Mouse (Mus musculus) forebrain, embryonic 15.5 days (tissue): ENCODE measurements around the gene Cacna2d3. TPM values are rescaled to one million over a fixed set of nuclear protein-coding genes. Genes with fewer than 3 reads are reported as not detected.

Experiments used
- ATAC-seq: fragments of 200-750 bp; cut with Nextera tagmentation; replicated peaks from 2 replicates; pipeline ENCODE4 v1.8.0; 2017; ENCODE audit warnings: mild to moderate bottlenecking, moderate TSS enrichment, moderate library complexity
- H3K27ac ChIP-seq: fragments of 300-500 bp; sonication (generic); replicated peaks from 2 replicates; pipeline ENCODE4 v1.5.1; 2015; ENCODE audit warnings: mild to moderate bottlenecking, inconsistent platforms
- H3K27me3 ChIP-seq: fragments of 300-500 bp; sonication (generic); 2 replicates; pipeline ENCODE4 v1.6.1; 2015; ENCODE audit warnings: inconsistent platforms
- H3K36me3 ChIP-seq: fragments of 300-500 bp; sonication (generic); 2 replicates; pipeline ENCODE4 v1.6.1; 2015; ENCODE audit warnings: mild to moderate bottlenecking, inconsistent platforms
- H3K4me1 ChIP-seq: fragments of 300-500 bp; sonication (generic); 2 replicates; pipeline ENCODE4 v1.6.1; 2015; ENCODE audit warnings: inconsistent platforms
- H3K4me2 ChIP-seq: fragments of 300-500 bp; sonication (generic); replicated peaks from 2 replicates; pipeline ENCODE4 v1.6.1; 2015; ENCODE audit warnings: mild to moderate bottlenecking, inconsistent platforms
- H3K4me3 ChIP-seq: fragments of 300-500 bp; sonication (generic); 2 replicates; pipeline ENCODE4 v1.5.1; 2015; ENCODE audit warnings: mild to moderate bottlenecking, inconsistent platforms
- H3K9ac ChIP-seq: fragments of 300-500 bp; sonication (generic); replicated peaks from 2 replicates; pipeline ENCODE4 v1.6.1; 2015; ENCODE audit warnings: mild to moderate bottlenecking, inconsistent platforms
- H3K9me3 ChIP-seq: fragments of 300-500 bp; sonication (generic); 2 replicates; pipeline ENCODE4 v1.6.1; 2016; ENCODE audit warnings: inconsistent platforms
- WGBS: fragments of 180-500 bp; shearing (Covaris S2); methylation state at CpG from one replicate; pipeline ENCODE4 v1.1.7; 2015; ENCODE audit warnings: mixed read lengths; 5-methylcytosine and 5-hydroxymethylcytosine counted together
- polyA plus RNA-seq: library from polyadenylated mRNA; unstranded; fragments of >200 nt; fragmentation: Nextera tagmentation; extraction: Ambion mirVana; gene quantifications from 2 replicates; pipeline ENCODE4 v1.2.1, GENCODE M21; 2015

Gene Cacna2d3
- polyA plus RNA-seq, 1 experiment from 2014 or later = 28.1 TPM

- no peaks in the 10 kb centered on the region for H3K9me3 ChIP-seq
- H3K9ac ChIP-seq = no peak overlapping the region
- H3K27ac ChIP-seq = no peak overlapping the region
- ATAC-seq = no peak
- no peaks in the 10 kb centered on the region for H3K36me3 ChIP-seq
- H3K4me2 ChIP-seq = no peak overlapping the region
- WGBS = 70% methylated on average over 5 of the region's 5 CpGs
- no peak overlapping the region for H3K4me3 ChIP-seq
- H3K27me3 ChIP-seq = no peaks in the 10 kb centered on the region
- no peaks in the 10 kb centered on the region for H3K4me1 ChIP-seq
These were observed 169.2 kb downstream of the Cacna2d3 start for GRCm38 (mm10) chr14:29552471-29552870.

GRCm38 (mm10) chr14:29548646-29549045 lies 173.0 kb downstream of the Cacna2d3 start:
- Histone ChIP-seq H3K4me1 (no peaks in the 10 kb centered on the region), H3K27ac (no peak overlapping the region), H3K9me3 (no peaks in the 10 kb centered on the region), H3K36me3 (no peaks in the 10 kb centered on the region), H3K4me3 (no peak overlapping the region), H3K4me2 (no peak overlapping the region), H3K27me3 (no peaks in the 10 kb centered on the region), H3K9ac (no peak overlapping the region)
- WGBS = 27% methylated on average over 5 of the region's 5 CpGs
- ATAC-seq = no peak

GRCm38 (mm10) chr14:29530516-29530915 lies 191.1 kb downstream of the Cacna2d3 start:
- H3K4me2 ChIP-seq = no peak overlapping the region
- peaks cover 10% of the 10 kb centered on the region; the same call in 1 of the 2 replicates for H3K4me1 ChIP-seq
- H3K27ac ChIP-seq = no peak overlapping the region
- no peaks in the 10 kb centered on the region for H3K9me3 ChIP-seq
- ATAC-seq = no peak
- H3K9ac ChIP-seq = no peak overlapping the region
- H3K4me3 ChIP-seq = no peak overlapping the region
- no peaks in the 10 kb centered on the region for H3K36me3 ChIP-seq
- H3K27me3 ChIP-seq = no peaks in the 10 kb centered on the region
- WGBS = 68% methylated on average over 3 of the region's 3 CpGs

- Histone ChIP-seq H3K9me3 (no peaks in the 10 kb centered on the region), H3K27ac (no peak overlapping the region)
- no peak for ATAC-seq
These were observed 193.0 kb downstream of the Cacna2d3 start for GRCm38 (mm10) chr14:29528696-29529095.

GRCm38 (mm10) chr14:29519751-29520669 lies 201.7 kb downstream of the Cacna2d3 start:
- Histone ChIP-seq H3K4me1 (peaks cover 19% of the 10 kb centered on the region; the same call in 1 of the 2 replicates), H3K27ac (peak overlapping the region; percentile 56), H3K4me2 (no peak overlapping the region), H3K9ac (no peak overlapping the region), H3K27me3 (no peaks in the 10 kb centered on the region), H3K4me3 (no peak overlapping the region), H3K9me3 (no peaks in the 10 kb centered on the region), H3K36me3 (no peaks in the 10 kb centered on the region)
- ATAC-seq = peak; percentile 43; the same call in 1 of the 2 replicates
- 17% methylated on average over 7 of the region's 7 CpGs for WGBS

More at GRCm38 (mm10) chr14:29528696-29529095, 193.0 kb downstream of the Cacna2d3 start:
- Histone ChIP-seq H3K27me3 (no peaks in the 10 kb centered on the region), H3K4me2 (no peak overlapping the region), H3K4me3 (no peak overlapping the region), H3K4me1 (peaks cover 10% of the 10 kb centered on the region; the same call in 1 of the 2 replicates), H3K9ac (no peak overlapping the region), H3K36me3 (no peaks in the 10 kb centered on the region)
- WGBS = 50% methylated on average over 10 of the region's 10 CpGs

- no peak overlapping the region for H3K27ac ChIP-seq
- no peaks in the 10 kb centered on the region for H3K9me3 ChIP-seq
- no peak overlapping the region for H3K4me3 ChIP-seq
- WGBS = 16% methylated on average over 5 of the region's 5 CpGs
- H3K27me3 ChIP-seq = no peaks in the 10 kb centered on the region
- no peak overlapping the region for H3K4me2 ChIP-seq
- H3K36me3 ChIP-seq = no peaks in the 10 kb centered on the region
- no peak overlapping the region for H3K9ac ChIP-seq
- ATAC-seq = no peak
- no peaks in the 10 kb centered on the region for H3K4me1 ChIP-seq
These were observed 219.0 kb downstream of the Cacna2d3 start for GRCm38 (mm10) chr14:29502667-29503066.

- ATAC-seq = no peak
- Histone ChIP-seq H3K9me3 (no peaks in the 10 kb centered on the region), H3K9ac (no peak overlapping the region), H3K27me3 (no peaks in the 10 kb centered on the region), H3K27ac (no peak overlapping the region), H3K4me1 (no peaks in the 10 kb centered on the region), H3K36me3 (no peaks in the 10 kb centered on the region), H3K4me3 (no peak overlapping the region), H3K4me2 (no peak overlapping the region)
- WGBS = 79% methylated on average over 8 of the region's 8 CpGs
These were observed 222.9 kb downstream of the Cacna2d3 start for GRCm38 (mm10) chr14:29498546-29499290.

GRCm38 (mm10) chr14:29496552-29496951 lies 225.1 kb downstream of the Cacna2d3 start:
- H3K27me3 ChIP-seq = no peaks in the 10 kb centered on the region
- H3K9me3 ChIP-seq = no peaks in the 10 kb centered on the region
- H3K4me1 ChIP-seq = no peaks in the 10 kb centered on the region
- H3K4me2 ChIP-seq = no peak overlapping the region
- H3K27ac ChIP-seq = no peak overlapping the region
- no peaks in the 10 kb centered on the region for H3K36me3 ChIP-seq
- WGBS = 90% methylated on average over 3 of the region's 3 CpGs
- H3K9ac ChIP-seq = no peak overlapping the region
- no peak overlapping the region for H3K4me3 ChIP-seq
- no peak for ATAC-seq

- ATAC-seq = no peak
- H3K4me1 ChIP-seq = no peaks in the 10 kb centered on the region
- no peak overlapping the region for H3K27ac ChIP-seq
- no peaks in the 10 kb centered on the region for H3K9me3 ChIP-seq
- H3K4me2 ChIP-seq = no peak overlapping the region
- 81% methylated on average over 1 of the region's 1 CpGs for WGBS
- H3K27me3 ChIP-seq = no peaks in the 10 kb centered on the region
- H3K36me3 ChIP-seq = no peaks in the 10 kb centered on the region
- H3K9ac ChIP-seq = no peak overlapping the region
- H3K4me3 ChIP-seq = no peak overlapping the region
These were observed 229.9 kb downstream of the Cacna2d3 start for GRCm38 (mm10) chr14:29491786-29492185.

- WGBS = 64% methylated on average over 1 of the region's 1 CpGs
- H3K27me3 ChIP-seq = no peaks in the 10 kb centered on the region
- no peak overlapping the region for H3K4me2 ChIP-seq
- peaks cover 22% of the 10 kb centered on the region for H3K4me1 ChIP-seq
- no peak overlapping the region for H3K4me3 ChIP-seq
- H3K9me3 ChIP-seq = no peaks in the 10 kb centered on the region
- ATAC-seq = no peak
- no peak overlapping the region for H3K9ac ChIP-seq
- H3K27ac ChIP-seq = no peak overlapping the region
- no peaks in the 10 kb centered on the region for H3K36me3 ChIP-seq
These were observed 236.2 kb downstream of the Cacna2d3 start for GRCm38 (mm10) chr14:29485416-29485815.

- Histone ChIP-seq H3K27ac (peak overlapping the region; percentile 48; the same call in 1 of the 2 replicates), H3K4me2 (no peak overlapping the region)
- ATAC-seq = no peak
These were observed 243.2 kb downstream of the Cacna2d3 start for GRCm38 (mm10) chr14:29478403-29478983.

GRCm38 (mm10) chr14:29464277-29464676 lies 257.4 kb downstream of the Cacna2d3 start:
- no peaks in the 10 kb centered on the region for H3K27me3 ChIP-seq
- no peaks in the 10 kb centered on the region for H3K9me3 ChIP-seq
- H3K4me1 ChIP-seq = no peaks in the 10 kb centered on the region
- no peak overlapping the region for H3K27ac ChIP-seq
- H3K4me3 ChIP-seq = no peak overlapping the region
- H3K36me3 ChIP-seq = no peaks in the 10 kb centered on the region
- H3K9ac ChIP-seq = no peak overlapping the region
- no peak overlapping the region for H3K4me2 ChIP-seq
- 97% methylated on average over 2 of the region's 2 CpGs for WGBS
- no peak for ATAC-seq

More at GRCm38 (mm10) chr14:29478403-29478983, 243.2 kb downstream of the Cacna2d3 start:
- H3K36me3 ChIP-seq = no peaks in the 10 kb centered on the region
- 29% methylated on average over 6 of the region's 6 CpGs for WGBS
- peaks cover 37% of the 10 kb centered on the region for H3K4me1 ChIP-seq
- no peaks in the 10 kb centered on the region for H3K9me3 ChIP-seq
- H3K9ac ChIP-seq = no peak overlapping the region
- no peak overlapping the region for H3K4me3 ChIP-seq
- H3K27me3 ChIP-seq = no peaks in the 10 kb centered on the region
